Mouse (Mus musculus): ENCODE measurements at regions not wholly inside any gene's neighbourhood (a gene's known extent, or its start where the extent isn't known, plus 50 kb on each side); places are given as distances from the start of the nearest gene placed in this dataset.

DNA sequence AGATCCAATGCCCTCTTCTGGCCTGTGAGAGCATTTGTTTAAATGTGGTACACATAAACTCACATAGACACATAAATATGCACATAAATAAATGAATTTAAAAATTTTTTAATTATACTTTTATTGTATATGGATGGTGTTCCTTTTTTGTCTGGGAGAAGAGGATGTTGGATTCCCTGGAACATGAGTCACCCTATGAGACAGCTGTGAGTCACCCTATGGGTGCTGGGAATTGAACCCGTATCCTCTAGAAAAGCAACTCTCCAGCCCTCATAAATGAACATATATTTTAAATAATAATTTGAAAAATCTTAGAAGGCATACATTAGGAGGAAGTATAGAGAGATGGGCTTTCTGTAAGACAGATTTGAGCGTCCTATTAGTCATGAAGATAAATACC is 76.1 kb upstream of the Dynlt3 start:
- DNase-seq, result no peak

DNA sequence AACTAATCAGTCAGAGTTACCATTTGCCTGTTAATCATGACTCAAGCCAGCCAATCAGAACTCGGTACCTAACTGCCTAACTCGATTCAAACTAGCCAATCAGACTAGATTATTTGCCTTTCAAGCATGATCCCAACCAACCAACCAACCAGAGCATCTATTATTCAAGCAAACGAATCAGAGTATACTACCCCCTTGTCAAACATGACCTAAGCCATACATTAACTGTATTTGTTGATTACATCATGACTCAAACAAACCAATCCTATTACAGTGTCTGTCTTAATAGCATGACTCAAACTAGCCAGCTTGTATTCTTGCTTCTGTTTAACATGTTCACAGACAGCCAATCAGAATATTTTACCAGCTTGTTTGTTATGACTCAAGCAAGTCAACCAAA is 79.7 kb upstream of the Dynlt3 start:
- DNase-seq, result no peak

DNA sequence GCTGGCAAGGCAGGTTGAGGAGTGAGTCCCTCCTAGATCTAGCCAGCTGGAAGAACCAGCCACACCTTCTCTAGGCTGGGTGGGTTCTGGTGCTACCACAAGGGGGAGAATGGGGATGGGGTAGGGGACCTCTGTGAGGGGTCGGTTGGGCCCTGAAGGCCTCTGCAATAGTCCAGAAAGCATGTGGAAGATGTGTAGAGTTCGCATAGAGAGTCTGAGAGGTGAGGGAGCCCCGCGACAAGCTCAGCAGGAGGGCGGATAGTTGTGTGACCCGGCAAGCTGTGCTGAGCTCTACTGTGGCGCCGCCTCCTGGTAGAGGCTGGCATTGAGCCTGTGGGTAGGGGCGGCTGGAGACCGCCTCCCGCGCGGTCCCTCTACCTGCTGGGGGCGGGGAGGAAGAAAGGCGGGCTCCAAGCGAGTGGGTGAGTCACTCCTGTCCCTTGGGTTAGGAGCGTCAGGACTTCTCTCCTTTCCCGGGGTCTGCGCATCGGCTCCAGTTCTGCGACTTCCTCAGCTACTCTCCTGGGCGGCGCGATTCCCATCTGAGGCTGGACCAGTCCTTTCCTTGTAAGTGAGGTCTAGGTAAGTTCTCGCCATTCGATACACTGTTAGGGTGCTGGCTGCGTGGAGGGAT is 84.6 kb upstream of the Dynlt3 start:
- peak; percentile 40 for DNase-seq

DNA sequence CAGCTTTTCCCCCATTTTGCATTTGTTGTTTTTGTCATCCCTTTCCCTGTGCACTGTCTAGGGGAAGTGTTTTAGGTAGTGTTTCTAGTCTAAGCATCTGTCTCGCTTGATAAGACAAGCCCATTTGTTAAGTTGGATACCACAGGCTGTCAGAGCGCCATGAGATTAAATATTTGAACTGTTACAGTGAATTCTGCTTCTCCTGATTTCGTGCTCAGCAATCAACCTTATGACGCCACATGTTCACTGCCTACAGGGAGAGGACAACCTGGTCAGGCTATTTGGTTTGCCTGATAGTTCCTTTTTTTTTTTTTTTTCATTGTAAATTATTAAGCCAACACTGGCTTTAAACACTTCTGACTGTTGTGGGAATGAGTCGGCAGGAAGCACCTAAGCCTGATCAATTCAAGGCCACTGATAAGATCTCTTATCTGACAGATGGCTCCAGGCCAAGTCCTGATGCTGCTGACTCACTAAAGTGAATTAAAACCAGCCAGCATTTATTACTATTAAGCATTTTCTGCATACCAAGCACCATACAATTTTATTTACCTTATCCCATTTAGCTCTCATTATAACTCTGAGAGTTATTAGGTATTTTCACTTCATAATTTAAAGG is 90.3 kb upstream of the Dynlt3 start:
- no peak for DNase-seq

DNA sequence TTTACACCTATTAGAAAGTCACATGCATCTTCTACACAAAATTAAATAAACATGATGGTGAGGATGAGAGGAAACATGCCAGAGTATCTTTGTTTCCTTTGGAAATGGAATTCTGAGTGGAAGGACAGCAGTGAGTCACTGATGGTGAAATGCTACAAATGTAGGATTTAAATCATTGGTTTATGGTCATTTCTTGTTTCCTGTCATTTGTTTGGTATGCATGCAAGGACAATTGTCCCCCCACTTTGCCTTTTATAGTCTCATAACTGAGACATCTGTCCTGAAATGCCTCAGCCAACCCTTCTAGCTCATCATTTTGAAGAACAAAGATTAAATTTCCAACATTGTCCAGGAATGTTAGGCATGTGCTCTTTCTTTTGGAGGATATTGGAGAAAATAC is 77.2 kb upstream of the Hypm start:
- DNase-seq, result no peak

DNA sequence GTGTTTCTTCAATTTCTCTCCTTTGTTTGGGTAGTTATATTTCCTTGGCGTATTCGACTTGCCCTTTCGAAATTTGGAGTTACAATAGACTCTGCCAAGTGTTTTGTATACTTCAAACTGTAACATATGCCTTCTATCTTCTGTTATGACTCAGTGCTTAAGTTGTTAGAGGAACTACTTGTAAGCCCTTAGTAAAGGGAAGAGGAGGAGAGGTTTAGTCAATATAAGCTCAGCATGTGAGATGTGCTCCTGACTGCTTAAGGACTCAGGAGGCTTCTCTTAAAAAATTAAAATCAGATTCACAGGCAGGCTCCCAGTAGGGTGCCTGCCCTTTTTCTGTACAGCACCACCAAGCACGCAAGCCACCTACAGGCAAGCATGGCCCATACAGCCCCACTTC is 69.2 kb upstream of the Hypm start:
- no peak for DNase-seq

DNA sequence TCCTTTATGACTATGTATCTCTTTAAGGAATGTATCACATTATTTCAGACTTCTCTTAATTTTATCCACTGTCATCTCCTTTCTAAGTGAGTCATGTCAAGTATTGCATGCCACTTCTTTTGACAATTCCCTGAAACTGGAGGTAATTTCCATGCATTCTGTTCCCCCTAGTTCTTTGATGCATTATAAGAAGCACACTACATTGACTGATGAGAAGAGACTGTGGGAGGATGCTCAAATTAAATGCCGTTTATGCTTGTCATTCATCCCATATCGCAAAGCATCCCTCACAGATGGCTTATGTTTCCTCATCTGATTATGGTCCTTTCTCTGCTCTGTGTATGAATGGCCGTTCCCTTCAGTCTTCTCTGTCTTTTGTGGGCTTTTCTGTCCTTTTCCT is 57.2 kb upstream of the Hypm start:
- DNase-seq, result no peak

Measured in kidney, adult 18-20 months (tissue).